Mouse (Mus musculus): Measurements from ENCODE around the gene Spaca4.

DNA sequence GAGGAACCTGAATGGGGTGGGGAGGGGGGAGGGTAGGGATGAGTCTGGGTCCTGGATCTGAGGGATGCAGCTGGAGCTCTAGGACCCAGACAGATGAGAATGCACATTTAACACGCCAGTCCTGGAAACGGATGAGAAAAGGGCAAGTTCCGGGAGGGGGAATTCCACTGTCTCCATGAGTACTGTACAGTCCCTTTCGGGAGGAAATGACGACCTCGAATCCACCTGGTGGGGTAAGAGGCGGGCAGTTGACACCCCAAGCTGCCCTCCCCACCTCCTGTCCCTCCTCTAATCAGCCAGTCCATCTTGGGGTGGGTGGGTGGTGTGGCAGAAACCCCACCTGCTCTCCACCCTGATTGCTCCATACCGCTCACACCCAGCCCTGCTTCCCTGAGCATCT lies 40.4 kb upstream of the Spaca4 start:
- TF ChIP-seq POLR2A (IDR thresholded peaks at IDR 0.05; ENCODE audit: insufficient read length, low read depth) = no peak
- no peak for TF ChIP-seq MYOG (IDR thresholded peaks at IDR 0.05; ENCODE audit: control insufficient read depth in 1 of 3, insufficient read depth in 1 of 3, insufficient read length in 2 of 3, low read depth in 2 of 3)
- no peak for TF ChIP-seq POLR2AphosphoS2 (IDR thresholded peaks at IDR 0.05; ENCODE audit: insufficient read length, low read depth)
- TF ChIP-seq TCF12 (IDR thresholded peaks at IDR 0.05; ENCODE audit: insufficient read depth, poor library complexity, severe bottlenecking) = no peak
- no peak for TF ChIP-seq USF1 (IDR thresholded peaks at IDR 0.05; ENCODE audit: low read depth)

All from myocyte (in vitro differentiated cells).